Mouse (Mus musculus): ENCODE measurements around the gene Zfp931. TPM values are rescaled to one million over a fixed set of nuclear protein-coding genes. Genes with fewer than 3 reads are reported as not detected.

The Zfp931 gene
- 1 to 10 TPM in 1 of 2 experiments, under 1 TPM in 1; 0.36 to 2.7 TPM for polyA plus RNA-seq (2012; fragmentation: generic; extraction: Trizol)

DNA sequence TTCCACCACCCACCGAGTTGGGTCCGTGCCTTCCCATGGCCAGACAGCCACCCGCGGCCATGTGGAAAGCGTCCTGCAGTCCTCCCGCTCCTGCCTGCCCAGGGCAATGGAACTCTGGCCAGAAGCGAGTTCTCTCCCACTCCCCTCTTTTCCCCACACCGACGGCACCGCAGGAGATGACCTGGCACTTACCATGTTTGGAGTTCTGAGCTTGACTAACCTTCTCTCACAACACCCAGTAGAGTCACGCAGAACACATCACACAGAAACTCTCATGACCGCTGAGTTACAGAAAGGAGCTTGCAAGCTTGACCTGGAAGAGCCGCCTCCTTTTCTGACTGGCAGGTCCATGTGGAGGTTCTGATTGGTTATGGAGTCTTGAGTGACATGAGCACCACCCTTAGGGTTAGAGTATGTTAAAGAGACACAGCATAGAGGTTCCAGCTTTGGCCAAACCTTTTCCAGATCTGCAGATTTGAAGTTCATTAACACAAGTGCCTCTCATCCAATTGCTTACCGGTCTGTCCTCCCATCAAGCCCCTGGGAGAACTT is at the start of gene Zfp931:
TSS of gene Zfp931 (minus strand) at position 311 of the 552 bp plus-strand sequence.

DNA sequence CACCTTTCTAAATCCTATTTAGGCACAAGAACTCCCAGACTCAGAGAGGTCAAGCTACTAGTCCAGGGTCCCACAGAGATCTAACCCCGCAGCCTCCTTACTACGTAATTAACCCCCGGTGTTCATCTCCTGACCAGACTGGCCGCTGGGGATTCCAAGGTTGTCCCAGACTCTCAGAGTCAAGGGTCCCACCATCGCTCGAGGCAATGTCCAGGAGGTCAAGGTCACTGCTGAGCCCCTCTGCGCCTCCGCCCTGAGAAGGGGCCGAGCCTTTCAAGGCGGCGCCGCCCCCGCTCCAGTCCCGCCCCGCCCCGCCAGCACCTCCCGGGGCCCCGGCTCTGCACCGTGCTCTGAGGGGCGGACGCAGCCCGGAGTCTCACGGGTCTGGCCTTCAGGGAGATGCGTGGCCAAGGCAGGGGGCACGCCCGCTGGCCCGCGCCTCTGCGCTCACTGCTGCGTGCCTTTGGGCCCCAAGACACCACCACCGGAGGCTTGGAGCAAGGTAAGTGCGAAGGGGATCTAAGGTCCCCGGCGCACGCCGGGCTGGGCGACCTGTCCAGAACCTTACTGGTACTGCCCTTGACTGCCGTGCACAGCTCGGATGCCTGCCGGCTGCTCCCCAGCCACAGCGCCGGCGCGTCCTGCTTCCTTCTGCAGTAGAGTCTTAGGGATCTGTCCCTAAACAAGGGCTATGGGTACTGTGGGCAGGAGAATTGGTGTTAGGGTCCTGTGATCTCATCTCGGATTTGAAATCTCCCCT is 40.7 kb upstream of the Zfp931 start, which contains the start of gene Phactr3:
TSS of gene Phactr3 (plus strand) at position 175 of the 760 bp plus-strand sequence.

DNA sequence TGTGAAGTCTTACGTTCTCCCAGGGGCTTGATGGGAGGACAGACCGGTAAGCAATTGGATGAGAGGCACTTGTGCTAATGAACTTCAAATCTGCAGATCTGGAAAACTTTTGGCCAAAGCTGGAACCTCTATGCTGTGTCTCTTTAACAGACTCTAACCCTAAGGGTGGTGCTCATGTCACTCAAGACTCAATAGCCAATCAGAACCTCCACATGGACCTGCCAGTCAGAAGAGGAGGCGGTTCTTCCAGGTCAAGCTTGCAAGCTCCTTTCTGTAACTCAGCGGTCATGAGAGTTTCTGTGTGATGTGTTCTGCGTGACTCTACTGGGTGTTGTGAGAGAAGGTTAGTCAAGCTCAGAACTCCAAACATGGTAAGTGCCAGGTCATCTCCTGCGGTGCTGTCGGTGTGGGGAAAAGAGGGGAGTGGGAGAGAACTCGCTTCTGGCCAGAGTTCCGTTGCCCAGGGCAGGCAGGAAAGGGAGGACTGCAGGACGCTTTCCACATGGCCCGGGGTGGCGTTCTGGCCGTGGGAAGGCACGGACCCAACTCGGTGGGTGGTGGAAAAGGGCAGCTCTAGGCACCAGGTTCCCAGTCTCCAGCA is 55.2 kb downstream of the Zfp931 start, which contains the start of gene Zfp971:
TSS of gene Zfp971 (plus strand) at position 274 of the 601 bp plus-strand sequence.

Other genes starting within 250 kb of the Zfp931 start
- gene Gm14325, start 238.1 kb downstream of the Zfp931 start, polyA plus RNA-seq (2012; fragmentation: generic; extraction: Trizol) = 10 to 100 TPM in 1 of 2 experiments, 1 to 10 TPM in 1; 1.3 to 21.9 TPM
- 1 to 10 TPM in 1 of 2 experiments, under 1 TPM in 1; 0.21 to 1.0 TPM for gene Gm14327, start 181.4 kb downstream of the Zfp931 start, polyA plus RNA-seq (2012; fragmentation: generic; extraction: Trizol)
- 1 to 10 TPM in 1 of 2 experiments, under 1 TPM in 1; 0.46 to 2.4 TPM for gene Zfp972, start 152.9 kb downstream of the Zfp931 start, polyA plus RNA-seq (2012; fragmentation: generic; extraction: Trizol)
- gene Gm14326, start 121.2 kb downstream of the Zfp931 start, polyA plus RNA-seq (2012; fragmentation: generic; extraction: Trizol) = 1 to 10 TPM in 1 of 2 experiments, under 1 TPM in 1; 0.61 to 5.8 TPM
- gene Zfp971, start 55.2 kb downstream of the Zfp931 start, polyA plus RNA-seq (2012; fragmentation: generic; extraction: Trizol) = 1 to 10 TPM in 1 of 2 experiments, under 1 TPM in 1; 0.33 to 1.3 TPM
- under 1 TPM in 1 of 2 experiments, not detected in 1; 0.28 TPM for gene Phactr3, start 40.5 kb upstream of the Zfp931 start, polyA plus RNA-seq (2012; fragmentation: generic; extraction: Trizol)